Mouse (Mus musculus): ENCODE results near the gene Samd10.

The Samd10 gene

GRCm38 (mm10) chr2:181548682-181549081 lies 50.3 kb downstream of the Samd10 start:
- in situ Hi-C loops (cut with MboI; ENCODE audit: unreplicated experiment in 2 of 2): no loop called here

GRCm38 (mm10) chr2:181548227-181548626 lies 50.8 kb downstream of the Samd10 start:
- in situ Hi-C loops (cut with MboI; ENCODE audit: unreplicated experiment in 2 of 2): no loop called here

GRCm38 (mm10) chr2:181546142-181546541 lies 52.9 kb downstream of the Samd10 start:
- in situ Hi-C loops (cut with MboI; ENCODE audit: unreplicated experiment in 2 of 2): no loop called here

All from v-Abl transformed pro-B cells (cell line).